Mouse (Mus musculus): ENCODE measurements at regions not wholly inside any gene's neighbourhood (a gene's known extent, or its start where the extent isn't known, plus 50 kb on each side); places are given as distances from the start of the nearest gene placed in this dataset.

GRCm38 (mm10) chr15:96813472-96813871 is 113.9 kb upstream of the Slc38a2 start:
- Histone ChIP-seq H3K36me3 (replicated peaks in 1 of 2; ENCODE audit: control insufficient read depth in 1 of 2, insufficient read depth in 1 of 2, low read length in 1 of 2) (no peaks in the 10 kb centered on the region), H3K9me3 (replicated peaks; ENCODE audit: low read length) (no peaks in the 10 kb centered on the region), H3K27ac (ENCODE audit: insufficient read depth, low read depth) (no peak overlapping the region), H3K4me3 (replicated peaks in 1 of 3; ENCODE audit: low read depth in 2 of 3, low read length in 2 of 3, poor library complexity in 1 of 3) (no peak overlapping the region), H3K4me2 (ENCODE audit: insufficient read depth, low read depth, poor library complexity, severe bottlenecking) (no peak overlapping the region), H3K9ac (ENCODE audit: insufficient read depth, low read depth) (no peak overlapping the region), H3K4me1 (ENCODE audit: control insufficient read depth in 1 of 2, insufficient read depth in 2 of 2) (peaks cover 0 to 4% of the 10 kb centered on the region in 2 experiments; a peak in 2 of 4 replicates), H3K79me2 (replicated peaks; ENCODE audit: control insufficient read depth, extremely low read depth, insufficient read depth, poor library complexity, severe bottlenecking) (no peaks in the 10 kb centered on the region), H3K27me3 (replicated peaks) (no peaks in the 10 kb centered on the region)
- TF ChIP-seq ZC3H11A (IDR thresholded peaks at IDR 0.05; ENCODE audit: low read depth, low read length) (no peak), IRF4 (IDR thresholded peaks at IDR 0.05; ENCODE audit: low read depth, low read length) (no peak), CHD2 (IDR thresholded peaks at IDR 0.05; ENCODE audit: low read length) (no peak), RCOR1 (conservative IDR thresholded peaks at IDR 0.05; ENCODE audit: low read depth, low read length) (no peak), HCFC1 (IDR thresholded peaks at IDR 0.05; ENCODE audit: low read depth, low read length) (no peak), UBTF (IDR thresholded peaks at IDR 0.05; ENCODE audit: low read depth, low read length) (no peak)
- dilution Hi-C loops (cut with MboI; ENCODE audit: extremely low pct_ligation_motif_present, extremely low pct_unique_long_range_greater_than_20kb, low sequenced_read_pairs) (no loop called here), in situ Hi-C loops (cut with MboI; ENCODE audit: low pct_ligation_motif_present, low pct_unique_long_range_greater_than_20kb, low sequenced_read_pairs) (no loop called here)
- DNase-seq (ENCODE audit: extremely low read depth): no peak

- DNase-seq (ENCODE audit: extremely low read depth): no peak
- H3K4me2 ChIP-seq (ENCODE audit: insufficient read depth, low read depth, poor library complexity, severe bottlenecking): no peak overlapping the region
- no peaks in the 10 kb centered on the region for H3K4me1 ChIP-seq (ENCODE audit: control insufficient read depth in 1 of 2, insufficient read depth in 2 of 2)
- no peaks in the 10 kb centered on the region for H3K9me3 ChIP-seq (replicated peaks; ENCODE audit: low read length)
- no peak overlapping the region for H3K4me3 ChIP-seq (replicated peaks in 1 of 3; ENCODE audit: low read depth in 2 of 3, low read length in 2 of 3, poor library complexity in 1 of 3)
- TF ChIP-seq RCOR1 (conservative IDR thresholded peaks at IDR 0.05; ENCODE audit: low read depth, low read length) (no peak), USF1 (IDR thresholded peaks at IDR 0.05; ENCODE audit: low read depth, low read length) (no peak), CHD1 (IDR thresholded peaks at IDR 0.05; ENCODE audit: low read depth, low read length) (no peak), ETS1 (conservative IDR thresholded peaks at IDR 0.05; ENCODE audit: low read depth, low read length) (no peak), JUND (conservative IDR thresholded peaks at IDR 0.05; ENCODE audit: low read depth, low read length) (no peak), TBP (conservative IDR thresholded peaks at IDR 0.05; ENCODE audit: low read depth, low read length) (no peak), POLR2AphosphoS2 (IDR thresholded peaks at IDR 0.05; ENCODE audit: low read depth, low read length) (no peak), ELF1 (IDR thresholded peaks at IDR 0.05; ENCODE audit: low read depth, low read length) (no peak)
- dilution Hi-C loops (cut with MboI; ENCODE audit: extremely low pct_ligation_motif_present, extremely low pct_unique_long_range_greater_than_20kb, low sequenced_read_pairs): no loop called here
- no peaks in the 10 kb centered on the region for H3K27me3 ChIP-seq (replicated peaks)
- H3K36me3 ChIP-seq (replicated peaks in 1 of 2; ENCODE audit: control insufficient read depth in 1 of 2, insufficient read depth in 1 of 2, low read length in 1 of 2): no peaks in the 10 kb centered on the region
- no peak overlapping the region for H3K27ac ChIP-seq (ENCODE audit: insufficient read depth, low read depth)
- H3K9ac ChIP-seq (ENCODE audit: insufficient read depth, low read depth): no peak overlapping the region
- in situ Hi-C loops (cut with MboI; ENCODE audit: low pct_ligation_motif_present, low pct_unique_long_range_greater_than_20kb, low sequenced_read_pairs): no loop called here
- H3K79me2 ChIP-seq (replicated peaks; ENCODE audit: control insufficient read depth, extremely low read depth, insufficient read depth, poor library complexity, severe bottlenecking): no peaks in the 10 kb centered on the region
Measured at GRCm38 (mm10) chr15:96802729-96803053, 103.2 kb upstream of the Slc38a2 start.

- dilution Hi-C loops (cut with MboI; ENCODE audit: extremely low pct_ligation_motif_present, extremely low pct_unique_long_range_greater_than_20kb, low sequenced_read_pairs): no loop called here
- no peak overlapping the region for H3K4me3 ChIP-seq (replicated peaks in 1 of 3; ENCODE audit: low read depth in 2 of 3, low read length in 2 of 3, poor library complexity in 1 of 3)
- no peak for TF ChIP-seq IRF4 (IDR thresholded peaks at IDR 0.05; ENCODE audit: low read depth, low read length)
- no peak for TF ChIP-seq MEF2A (IDR thresholded peaks at IDR 0.05; ENCODE audit: borderline replicate concordance, low read depth, low read length)
- TF ChIP-seq E2F4 (IDR thresholded peaks at IDR 0.05; ENCODE audit: insufficient replicate concordance, low read depth, low read length): no peak
- no peak for TF ChIP-seq MAZ (IDR thresholded peaks at IDR 0.05; ENCODE audit: low read depth, low read length)
- TF ChIP-seq SMC3 (IDR thresholded peaks at IDR 0.05; ENCODE audit: low read depth, low read length): no peak
- TF ChIP-seq KAT2A (IDR thresholded peaks at IDR 0.05; ENCODE audit: insufficient replicate concordance, low read length): no peak
- TF ChIP-seq MAFK (IDR thresholded peaks at IDR 0.05; ENCODE audit: insufficient replicate concordance, low read length): no peak
- TF ChIP-seq ZKSCAN1 (IDR thresholded peaks at IDR 0.05; ENCODE audit: borderline replicate concordance, low read depth, low read length): no peak
- TF ChIP-seq NRF1 (IDR thresholded peaks at IDR 0.05; ENCODE audit: low read depth, low read length): no peak
- TF ChIP-seq MXI1 (IDR thresholded peaks at IDR 0.05; ENCODE audit: low read depth, low read length): no peak
- TF ChIP-seq ZMIZ1 (IDR thresholded peaks at IDR 0.05; ENCODE audit: low read depth, low read length): no peak
- TF ChIP-seq HCFC1 (IDR thresholded peaks at IDR 0.05; ENCODE audit: low read depth, low read length): no peak
- no peak for TF ChIP-seq TCF12 (IDR thresholded peaks at IDR 0.05; ENCODE audit: low read depth, low read length)
- TF ChIP-seq POLR2AphosphoS2 (IDR thresholded peaks at IDR 0.05; ENCODE audit: low read depth, low read length): no peak
- H3K4me1 ChIP-seq (ENCODE audit: control insufficient read depth in 1 of 2, insufficient read depth in 2 of 2): no peaks in the 10 kb centered on the region
- no peaks in the 10 kb centered on the region for H3K9me3 ChIP-seq (replicated peaks; ENCODE audit: low read length)
- H3K27ac ChIP-seq (ENCODE audit: insufficient read depth, low read depth): no peak overlapping the region
- H3K27me3 ChIP-seq (replicated peaks): no peaks in the 10 kb centered on the region
- H3K79me2 ChIP-seq (replicated peaks; ENCODE audit: control insufficient read depth, extremely low read depth, insufficient read depth, poor library complexity, severe bottlenecking): no peaks in the 10 kb centered on the region
- H3K9ac ChIP-seq (ENCODE audit: insufficient read depth, low read depth): no peak overlapping the region
- no peaks in the 10 kb centered on the region for H3K36me3 ChIP-seq (replicated peaks in 1 of 2; ENCODE audit: control insufficient read depth in 1 of 2, insufficient read depth in 1 of 2, low read length in 1 of 2)
- no peak overlapping the region for H3K4me2 ChIP-seq (ENCODE audit: insufficient read depth, low read depth, poor library complexity, severe bottlenecking)
- DNase-seq (ENCODE audit: extremely low read depth): no peak
- in situ Hi-C loops (cut with MboI; ENCODE audit: low pct_ligation_motif_present, low pct_unique_long_range_greater_than_20kb, low sequenced_read_pairs): no loop called here
Measured at GRCm38 (mm10) chr15:96802034-96802728, 102.7 kb upstream of the Slc38a2 start.
